Mouse (Mus musculus) cortical plate, adult 2 months (tissue): ENCODE measurements around the gene Pde4c.

Experiments used
- CTCF ChIP-seq: fragments of 200-500 bp; IDR thresholded peaks from 2 replicates; pipeline ENCODE4 v1.5.1; 2011; ENCODE audit warnings: mild to moderate bottlenecking, control low read depth, low read length; ENCODE audit not compliant: insufficient read depth; ENCODE audit errors: extremely low read depth
- POLR2A ChIP-seq: fragments of 200-500 bp; IDR thresholded peaks from 2 replicates; pipeline ENCODE4 v1.6.1; 2011; ENCODE audit warnings: mild to moderate bottlenecking, low read length, control low read depth; ENCODE audit not compliant: insufficient read depth; ENCODE audit errors: extremely low read depth

GRCm38 (mm10) chr8:70763354-70763753 is 39.8 kb downstream of the Pde4c start:
- peak; percentile 72 for TF ChIP-seq CTCF
- no peak for TF ChIP-seq POLR2A
